Mouse (Mus musculus): ENCODE results near the gene C1qc.

DNA sequence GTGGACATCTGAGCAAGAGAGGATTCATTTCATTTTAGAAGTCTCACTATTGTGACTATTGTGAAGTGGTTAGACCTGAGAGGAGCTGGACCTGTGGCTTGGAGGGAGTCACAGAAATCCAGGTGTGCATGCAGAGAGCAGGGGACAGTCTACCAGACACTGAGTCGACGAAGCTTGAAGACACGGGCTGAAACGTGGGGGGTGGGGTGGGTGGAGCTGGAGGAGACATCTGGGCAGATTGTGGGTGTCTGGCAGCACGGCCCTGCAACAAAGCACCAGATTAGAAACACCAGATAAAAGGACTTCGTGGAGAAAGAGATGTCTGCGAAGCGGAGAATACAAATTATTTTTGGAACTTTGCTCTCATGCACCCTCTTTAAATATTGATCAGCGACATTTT is 29.3 kb downstream of the C1qc start:
- TF ChIP-seq CTCF (IDR thresholded peaks at IDR 0.05; ENCODE audit: low read depth, low read length) (no peak), POLR2A (IDR thresholded peaks at IDR 0.05; ENCODE audit: extremely low read depth, insufficient read depth, low read length) (no peak)

Measured in liver, adult 2 months (tissue).